ENCODE assay signal across 21 mouse cellular contexts in genomic region chr5:150589945-150590344, GRCm38 (mm10).
"Had no signal": no experiment of that assay in that cellular context is flagged by ENCODE, and none has a peak within 500 bp of the region (broad histone marks: within the 10 kb centered on the region; RNA-seq: fewer than 3 reads in every experiment).

No protein-coding gene starts in this region.

- H3K4me2 ChIP-seq: liver, embryonic 15.5 days; lung, embryonic 15.5 days; midbrain, embryonic 13.5 days; midbrain, embryonic 15.5 days; neural tube, embryonic 13.5 days; neural tube, embryonic 15.5 days had no signal

- DNase-seq: liver, postnatal 0 days; lung, adult 2 months; lung, postnatal 14 days; lung, postnatal 36 days; retina, postnatal 1 day; right cerebral cortex, adult 18-20 months; right cerebral cortex, postnatal 25 days; right cerebral cortex, postnatal 4 days; spleen, adult 18-20 months; thymus, adult 18-20 months; thymus, postnatal 14 days; thymus, postnatal 36 days had no signal

- H3K9ac ChIP-seq: liver, embryonic 15.5 days; liver, postnatal 0 days; lung, embryonic 15.5 days; midbrain, embryonic 13.5 days; midbrain, embryonic 15.5 days; neural tube, embryonic 13.5 days; neural tube, embryonic 15.5 days had no signal

- H3K4me3 ChIP-seq: liver, embryonic 15.5 days; lung, embryonic 15.5 days; midbrain, embryonic 10.5 days; midbrain, embryonic 13.5 days; midbrain, embryonic 15.5 days; myocyte; neural tube, embryonic 13.5 days; neural tube, embryonic 15.5 days had no signal

- H3K9me3 ChIP-seq: liver, embryonic 15.5 days; lung, embryonic 15.5 days; midbrain, embryonic 10.5 days; midbrain, embryonic 13.5 days; midbrain, embryonic 15.5 days; neural tube, embryonic 13.5 days; neural tube, embryonic 15.5 days had no signal

- H3K36me3 ChIP-seq: lung, embryonic 15.5 days; midbrain, embryonic 10.5 days; midbrain, embryonic 13.5 days; midbrain, embryonic 15.5 days; neural tube, embryonic 13.5 days had no signal

- H3K27ac ChIP-seq: liver, embryonic 15.5 days; lung, embryonic 15.5 days; midbrain, embryonic 10.5 days; midbrain, embryonic 13.5 days; midbrain, embryonic 15.5 days; neural tube, embryonic 13.5 days; neural tube, embryonic 15.5 days had no signal

- H3K27me3 ChIP-seq: liver, embryonic 15.5 days; midbrain, embryonic 15.5 days had no signal

- ATAC-seq: liver, postnatal 0 days; lung, postnatal 0 days; midbrain, embryonic 13.5 days; midbrain, embryonic 15.5 days had no signal
